Mouse (Mus musculus): ENCODE results near the gene Pcbd2. TPM values are rescaled to one million over a fixed set of nuclear protein-coding genes. Genes with fewer than 3 reads are reported as not detected.

Gene Pcbd2
- total RNA-seq, 2 experiments from 2014 or later: 42.2 to 45.7 TPM

DNA sequence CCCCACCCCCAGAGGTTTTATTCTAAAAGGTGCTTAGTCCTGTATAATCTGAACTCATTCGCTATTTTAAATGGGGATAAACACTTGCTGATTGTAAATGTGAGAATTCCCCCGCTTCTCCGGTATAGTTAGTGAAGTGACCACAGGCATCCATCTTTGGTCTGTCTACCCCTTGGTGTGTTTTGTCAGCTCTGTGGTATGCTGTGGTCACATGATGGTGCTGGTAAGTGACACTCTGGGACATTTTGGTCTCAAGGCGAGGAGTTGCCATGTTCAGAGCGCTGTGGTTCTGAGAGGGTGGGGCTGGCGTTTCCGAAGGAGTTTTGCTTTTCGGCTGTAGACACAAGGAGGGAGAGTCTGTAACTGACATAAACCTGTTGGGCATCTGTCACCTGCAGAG is 10.7 kb downstream of the Pcbd2 start:
- no peak for DNase-seq

GRCm38 (mm10) chr13:55742306-55742705 is 15.1 kb downstream of the Pcbd2 start:
- no peak for DNase-seq

GRCm38 (mm10) chr13:55754380-55754779 is 27.2 kb downstream of the Pcbd2 start:
- no peak for DNase-seq

- no peak for DNase-seq
These were observed 29.6 kb downstream of the Pcbd2 start for GRCm38 (mm10) chr13:55756789-55757188.

DNA sequence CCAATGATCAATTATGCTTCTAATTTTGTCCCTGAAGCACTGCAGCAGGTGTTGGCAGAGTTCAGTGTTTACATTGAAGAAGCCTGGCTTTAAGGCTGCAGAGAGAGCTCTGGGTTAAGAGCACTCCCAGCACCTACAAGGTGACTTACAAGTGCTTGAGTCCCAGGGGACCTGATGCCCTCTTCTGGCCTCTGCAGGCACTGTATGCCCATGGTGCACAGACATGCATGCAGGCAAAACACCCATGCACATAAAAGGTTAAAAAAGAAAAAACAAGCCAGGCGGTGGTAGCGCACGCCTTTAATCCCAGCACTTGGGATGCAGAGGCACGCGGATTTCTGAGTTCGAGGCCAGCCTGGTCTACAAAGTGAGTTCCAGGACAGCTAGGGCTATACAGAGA is 30.5 kb downstream of the Pcbd2 start:
- DNase-seq: no peak

GRCm38 (mm10) chr13:55760576-55760975 is 33.4 kb downstream of the Pcbd2 start:
- no peak for DNase-seq

DNA sequence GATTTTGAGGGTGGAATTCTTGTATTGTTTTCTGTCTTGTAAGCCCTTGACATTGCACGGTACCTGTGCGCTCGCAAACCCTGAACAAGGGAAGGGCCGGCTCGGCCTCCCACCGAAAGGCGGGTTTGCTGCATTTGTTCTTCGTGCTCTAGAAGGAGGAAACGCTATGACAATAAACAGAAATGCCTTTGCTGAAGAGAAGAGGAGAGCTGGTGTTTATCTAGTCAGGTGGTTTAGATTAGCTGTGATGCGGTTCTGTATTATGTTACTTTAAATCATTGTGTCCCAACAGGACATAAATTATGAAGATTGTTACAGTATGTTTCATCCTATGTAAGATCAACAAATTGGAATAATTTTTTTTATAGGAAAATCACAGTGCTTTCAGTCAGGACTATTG is 34.3 kb downstream of the Pcbd2 start:
- DNase-seq: no peak

DNA sequence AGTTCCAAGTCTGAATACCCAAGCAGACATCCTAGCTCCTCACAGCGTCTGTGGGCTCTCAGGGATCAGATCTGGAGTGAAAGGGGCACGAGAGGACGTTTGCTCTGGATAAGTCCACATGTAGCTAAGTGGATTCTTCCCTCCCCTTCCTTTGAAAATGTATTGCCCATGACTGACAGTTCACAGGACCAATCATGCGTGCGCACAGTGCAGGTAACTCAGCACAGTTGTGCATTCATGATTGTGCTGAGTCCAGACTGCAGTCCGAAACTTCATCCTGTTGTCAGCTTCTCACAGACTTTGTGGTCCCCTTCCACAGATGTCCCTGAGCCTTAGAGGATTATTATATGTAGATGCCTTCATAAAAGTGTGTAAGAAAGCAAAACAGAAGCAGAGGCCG is 47.2 kb downstream of the Pcbd2 start:
- DNase-seq: no peak

- DNase-seq: no peak
These were observed 47.9 kb downstream of the Pcbd2 start for GRCm38 (mm10) chr13:55775056-55775455.

DNA sequence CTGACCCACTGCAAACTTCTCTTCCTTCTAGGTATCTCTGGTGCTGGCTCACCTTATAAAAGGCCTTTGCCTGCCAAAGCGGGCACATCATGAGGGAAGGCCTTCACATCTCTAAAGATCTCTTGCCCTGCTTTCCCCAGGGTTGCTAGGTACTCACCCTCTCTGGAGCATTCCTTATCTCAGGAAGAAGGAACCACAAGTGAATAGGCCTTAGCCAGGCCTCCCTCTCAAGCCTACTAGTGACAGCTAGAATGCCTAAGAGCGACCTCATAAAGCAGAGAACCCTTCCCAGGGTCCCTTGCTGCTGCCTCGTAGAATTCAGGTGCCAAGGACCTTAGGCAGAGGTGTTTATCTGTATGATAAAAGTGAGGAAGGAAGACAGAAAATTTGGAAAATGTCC is 57.1 kb downstream of the Pcbd2 start, which contains the start of gene Catsper3:
Gene Catsper3, plus strand, starts transcription at position 301 of the 400 bp plus-strand sequence.
- no peak for DNase-seq

GRCm38 (mm10) chr13:55786120-55786519 is 59.0 kb downstream of the Pcbd2 start:
- peak; percentile 12 for DNase-seq

DNA sequence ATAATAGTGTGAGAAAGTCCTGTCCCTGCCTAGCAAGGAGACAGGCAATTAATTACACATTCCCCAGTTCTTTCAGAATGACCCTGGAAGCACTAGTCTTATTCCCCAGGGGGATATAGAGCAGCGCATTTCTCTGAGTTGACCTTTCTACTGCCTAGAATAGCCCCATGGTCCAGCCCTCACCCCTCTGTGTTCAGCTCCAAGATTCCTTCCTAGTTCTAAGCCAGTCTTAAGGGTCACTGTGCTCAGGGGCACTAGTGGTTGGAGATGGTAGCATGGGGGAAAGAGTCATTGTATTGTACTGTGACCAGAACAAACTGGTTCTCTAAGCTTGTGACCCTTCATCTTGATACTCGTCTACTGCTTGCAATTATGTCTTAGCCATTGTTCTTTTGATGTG is 74.1 kb downstream of the Pcbd2 start:
- no peak for DNase-seq

DNA sequence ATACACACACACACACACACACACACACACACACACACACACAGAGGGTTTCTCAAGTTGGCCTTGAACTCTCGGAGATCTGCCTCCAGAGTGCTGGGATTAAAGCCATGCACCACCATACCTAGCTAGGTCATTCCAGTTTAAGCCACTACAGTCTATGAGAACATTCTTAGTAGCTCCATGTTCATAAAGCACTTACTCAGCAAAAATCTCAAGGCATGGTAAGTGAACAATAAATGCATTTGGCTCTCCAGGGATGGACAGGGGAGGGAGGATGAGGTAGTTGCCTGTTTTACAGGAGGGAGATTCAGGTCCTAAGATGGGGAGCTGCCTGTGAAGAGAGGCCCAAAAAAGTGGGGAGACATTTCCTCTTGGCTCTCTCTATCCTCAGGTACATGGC is 76.8 kb downstream of the Pcbd2 start:
- no peak for DNase-seq

DNA sequence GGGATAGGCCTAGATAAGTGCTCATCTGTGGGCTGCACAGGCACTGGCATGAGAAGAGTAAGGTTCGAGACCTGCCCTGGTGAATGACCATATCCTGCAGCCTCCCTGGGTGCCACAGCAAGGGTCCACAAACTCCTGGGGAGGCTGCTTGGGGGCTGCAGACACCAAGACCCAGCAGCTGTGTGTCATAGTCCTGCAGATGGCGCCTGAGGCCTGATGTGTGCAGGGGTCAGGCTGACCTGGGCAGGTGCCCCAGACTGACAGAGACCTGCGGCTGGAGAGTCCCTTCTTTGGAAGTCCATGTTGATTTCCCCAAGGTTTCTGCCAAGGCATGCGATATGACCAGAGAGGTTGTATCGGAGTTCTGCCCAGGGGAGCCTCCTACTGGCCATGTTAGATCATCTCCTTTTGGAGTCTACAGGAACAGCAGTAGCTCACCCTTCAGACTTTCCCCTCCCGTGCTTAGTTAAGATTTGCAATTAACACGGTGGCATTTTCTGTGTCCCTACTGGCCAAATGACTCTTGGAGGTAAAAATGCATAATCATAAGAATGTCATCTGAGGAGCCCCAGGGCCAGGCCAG is 82.0 kb downstream of the Pcbd2 start:
- DNase-seq: no peak

DNA sequence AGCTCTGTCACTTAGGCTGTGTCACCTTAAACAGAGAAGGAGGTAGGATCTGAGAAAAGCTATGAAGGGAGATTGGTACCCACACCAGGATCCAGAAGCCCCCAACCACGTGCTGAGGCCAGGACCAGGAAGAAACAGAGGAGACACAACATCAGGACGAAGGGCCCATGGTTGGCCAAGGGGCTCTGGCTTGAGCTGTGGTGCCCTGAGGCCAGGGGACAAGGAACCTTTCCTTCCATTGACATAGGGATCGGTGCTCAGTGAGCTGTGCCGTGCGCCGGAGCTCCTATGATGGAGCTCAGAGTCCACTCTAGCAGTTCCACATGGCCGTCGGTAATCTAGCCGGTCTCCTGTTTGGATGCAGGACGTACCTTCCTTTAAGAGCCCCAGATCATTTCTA is 82.5 kb downstream of the Pcbd2 start:
- DNase-seq: no peak

- DNase-seq: no peak
These were observed 83.8 kb downstream of the Pcbd2 start for GRCm38 (mm10) chr13:55810947-55811346.

DNA sequence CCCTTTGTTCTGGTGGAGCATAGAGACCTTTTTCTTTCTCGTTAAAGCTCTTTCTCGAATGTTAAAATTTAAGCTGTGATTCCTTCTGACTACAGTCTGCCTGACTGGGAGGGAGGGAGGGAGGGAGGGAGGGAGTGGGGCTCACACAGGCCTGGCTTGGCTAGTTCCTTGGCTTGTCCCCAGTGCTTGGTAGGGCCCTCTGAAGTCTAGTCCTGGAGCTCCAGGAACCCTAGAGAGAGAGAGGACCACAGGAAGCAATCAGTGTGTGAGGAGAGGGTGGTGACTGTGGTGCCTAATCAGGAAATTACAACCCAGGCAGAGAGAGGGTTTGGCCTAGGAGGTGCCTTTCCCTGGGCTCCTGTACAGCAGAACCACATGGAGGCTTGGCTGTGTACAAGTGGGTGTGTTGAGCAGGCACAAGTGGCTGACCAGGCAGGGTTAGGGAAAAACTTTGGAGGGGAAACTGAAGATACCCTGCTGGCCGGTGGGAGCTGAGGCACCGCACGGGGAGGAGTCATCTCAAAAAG is 86.4 kb downstream of the Pcbd2 start:
- no peak for DNase-seq

DNA sequence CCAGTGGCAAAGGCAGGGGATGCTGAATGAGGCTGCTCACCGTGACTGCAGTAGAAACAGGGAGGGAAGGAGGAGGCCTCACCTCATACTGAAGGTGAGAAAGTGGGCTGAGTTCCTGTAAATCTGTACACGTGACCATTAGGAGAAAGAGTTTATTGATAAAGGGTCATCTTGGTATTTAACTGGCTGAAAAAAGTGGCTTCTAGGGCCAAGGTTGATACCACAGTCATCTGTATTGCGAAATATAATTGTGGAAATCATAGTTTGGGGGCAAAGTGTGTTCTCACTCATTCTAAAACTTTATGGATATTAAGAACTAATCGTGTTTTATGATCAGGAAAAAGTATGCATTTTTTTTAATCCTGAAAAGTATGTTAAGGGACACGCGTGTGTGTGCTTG is 87.7 kb downstream of the Pcbd2 start:
- DNase-seq: no peak

DNA sequence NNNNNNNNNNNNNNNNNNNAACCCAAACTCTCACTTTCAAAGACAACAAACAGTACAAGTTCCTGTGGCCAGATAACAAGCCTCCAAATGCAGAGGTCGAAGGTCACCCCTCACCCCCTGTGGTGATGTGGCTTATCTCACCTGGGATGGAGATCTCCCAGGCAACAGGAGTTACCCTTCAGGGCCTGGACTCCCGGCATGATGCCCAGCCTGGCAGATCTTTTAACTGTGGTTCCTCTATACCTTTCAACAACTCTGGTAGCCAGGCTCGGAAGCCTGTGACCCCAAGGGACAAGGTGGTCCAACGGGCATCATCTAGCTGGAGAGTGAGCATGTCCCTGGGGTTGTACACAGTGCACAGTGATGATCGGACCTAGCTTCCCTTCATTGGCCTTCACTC is 95.3 kb downstream of the Pcbd2 start:
- no peak for DNase-seq

DNA sequence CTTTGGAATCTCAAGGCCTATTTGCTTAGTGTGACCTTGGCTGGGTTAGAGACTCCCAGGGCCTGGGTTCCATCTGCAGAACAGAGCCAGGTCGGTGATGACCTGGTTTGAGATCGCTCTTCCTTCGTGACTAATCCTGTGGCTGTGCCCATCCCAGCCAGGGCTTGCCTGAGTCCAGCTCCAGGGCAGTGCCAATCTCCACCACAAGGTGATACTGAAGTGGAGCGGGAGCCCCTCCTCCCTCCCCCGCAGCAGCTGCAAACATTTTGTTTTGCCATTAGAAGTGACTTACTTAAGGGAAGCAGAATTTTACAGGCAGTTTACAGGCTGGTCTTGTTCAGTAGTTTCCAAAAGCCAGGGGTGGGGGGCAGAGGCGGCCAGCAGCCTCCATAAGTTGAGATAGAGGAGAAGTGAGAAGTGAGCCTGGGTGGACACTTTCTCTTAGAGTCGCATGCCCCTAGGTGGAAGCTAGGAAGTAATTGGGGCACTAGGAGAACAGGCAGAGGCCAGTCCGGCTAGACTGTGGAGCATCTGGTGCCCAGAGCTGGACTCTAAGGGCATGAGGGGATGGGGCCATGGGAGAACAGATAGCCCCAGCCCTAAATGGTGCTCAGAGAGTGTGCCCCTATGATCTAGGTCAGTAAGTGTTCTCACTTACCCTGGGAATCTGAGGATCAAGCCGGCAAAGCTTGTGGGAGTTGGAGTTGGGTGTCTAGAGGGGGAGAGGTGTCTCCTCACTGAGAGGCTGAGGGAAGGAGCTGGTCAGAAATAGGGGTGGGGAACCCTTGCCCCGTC is 97.2 kb downstream of the Pcbd2 start:
- no peak for DNase-seq

GRCm38 (mm10) chr13:55825245-55825681 is 98.1 kb downstream of the Pcbd2 start:
- DNase-seq: no peak

DNA sequence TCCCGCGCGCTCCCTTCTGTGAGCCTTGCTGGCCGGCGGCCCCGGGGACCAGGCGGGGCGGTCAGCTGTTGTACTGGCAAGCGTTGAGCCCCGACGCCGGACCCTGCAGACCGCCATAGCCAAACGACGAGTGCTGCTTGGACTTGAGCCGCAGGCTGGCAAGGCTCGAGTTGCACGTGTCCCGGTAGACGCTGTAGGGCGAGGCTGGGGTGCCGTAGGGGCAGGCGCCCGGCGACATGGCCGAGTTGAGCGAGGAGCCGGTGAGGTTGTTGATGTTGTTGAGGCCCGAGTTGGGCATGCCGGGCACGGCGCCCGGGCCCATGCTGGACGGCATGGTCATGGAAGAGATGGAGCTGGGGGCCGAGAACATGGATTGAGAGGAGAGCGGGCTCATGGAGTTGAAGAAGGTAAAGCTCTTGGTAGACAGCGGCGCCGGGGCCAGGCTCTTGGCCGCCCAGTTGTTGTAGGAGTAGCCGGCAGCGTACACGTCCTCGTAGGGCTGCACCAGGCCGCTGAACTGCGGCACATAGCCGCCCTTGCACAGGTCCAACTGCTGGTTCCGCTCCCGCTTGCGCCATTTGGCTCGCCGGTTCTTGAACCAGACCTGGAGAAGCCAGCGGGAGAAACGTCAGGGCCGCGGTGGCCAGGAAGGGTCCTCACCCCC is 99.0 kb downstream of the Pcbd2 start:
- peak; percentile 33 for DNase-seq

All from heart, postnatal 4 days (tissue).